Mouse (Mus musculus): ENCODE results near the gene Adora3.

The Adora3 gene

GRCm38 (mm10) chr3:105870558-105870957, at the start of gene Adora3, which contains the start of gene Tmigd3:
Adora3 (plus strand) TSS chr3:105870858.
Tmigd3 (plus strand) TSS chr3:105870903.
- no peak for DNase-seq (ENCODE audit: low spot score)

DNA sequence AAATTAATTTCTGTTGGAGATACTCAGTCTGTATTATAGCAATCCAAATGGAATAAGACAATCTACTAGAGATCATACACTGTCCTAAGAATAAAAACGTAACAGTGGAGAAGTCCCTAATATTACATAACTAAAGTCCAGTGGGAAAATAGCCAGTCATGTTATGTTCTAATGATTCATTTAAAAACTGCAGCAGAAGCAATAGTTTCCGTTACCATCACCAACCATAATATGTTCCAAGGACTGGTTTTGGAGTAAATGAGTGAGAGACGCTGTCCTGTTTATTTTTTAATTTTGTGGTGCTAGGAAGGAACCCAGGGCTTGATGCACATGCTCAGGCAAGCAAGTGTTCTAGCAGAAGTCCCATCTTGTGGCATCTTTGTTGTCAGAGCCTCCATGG, 49.2 kb upstream of the Adora3 start:
- no peak for DNase-seq (ENCODE audit: low spot score)

DNA sequence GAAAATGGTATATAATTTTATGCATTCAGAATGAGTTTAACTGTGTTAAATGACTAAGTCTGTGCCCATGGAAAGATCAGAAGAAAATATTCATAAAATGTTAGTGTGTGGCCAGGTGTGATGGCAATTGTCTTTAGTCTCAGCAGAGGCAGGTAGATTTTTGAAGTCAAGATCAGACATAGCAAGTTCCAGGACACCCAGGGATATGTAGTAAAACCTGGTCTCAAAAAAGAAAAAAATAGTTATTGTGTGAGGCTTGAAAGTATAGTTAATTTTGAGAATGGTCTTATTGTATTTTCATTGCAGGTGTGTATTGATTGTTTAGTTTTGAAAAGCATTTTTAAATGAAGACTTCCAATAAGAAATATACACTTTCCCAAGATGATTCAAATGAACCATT, 47.0 kb upstream of the Adora3 start:
- no peak for DNase-seq (ENCODE audit: low spot score)

GRCm38 (mm10) chr3:105824103-105824502, 46.6 kb upstream of the Adora3 start:
- DNase-seq (ENCODE audit: low spot score) = no peak

GRCm38 (mm10) chr3:105824704-105825103, 46.0 kb upstream of the Adora3 start:
- no peak for DNase-seq (ENCODE audit: low spot score)

GRCm38 (mm10) chr3:105825501-105826161, 45.0 kb upstream of the Adora3 start:
- no peak for DNase-seq (ENCODE audit: low spot score)

DNA sequence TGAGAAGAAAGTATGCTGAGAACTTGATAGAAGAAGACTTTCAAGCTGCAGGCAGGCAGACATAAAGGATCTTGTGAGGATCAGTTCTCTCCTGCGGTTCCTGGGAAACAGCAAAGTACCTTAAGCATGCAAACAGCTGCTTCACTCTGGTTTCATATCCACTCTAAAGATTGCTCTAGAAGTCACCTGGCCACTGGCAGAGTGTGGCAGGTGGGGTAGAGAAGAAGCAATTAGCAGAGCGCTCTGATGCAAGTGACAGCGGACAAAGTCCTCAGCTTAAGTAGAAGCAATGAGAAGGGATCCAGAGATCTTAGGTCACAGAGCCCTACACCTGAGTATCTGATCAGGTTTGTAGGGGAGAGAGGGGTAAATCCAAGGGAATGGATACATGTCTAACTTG, 39.1 kb upstream of the Adora3 start:
- no peak for DNase-seq (ENCODE audit: low spot score)

GRCm38 (mm10) chr3:105835875-105836274, 34.8 kb upstream of the Adora3 start:
- no peak for DNase-seq (ENCODE audit: low spot score)

GRCm38 (mm10) chr3:105836883-105837282, 33.8 kb upstream of the Adora3 start:
- DNase-seq (ENCODE audit: low spot score) = no peak

- no peak for DNase-seq (ENCODE audit: low spot score)
Observed at GRCm38 (mm10) chr3:105838655-105839054, 32.0 kb upstream of the Adora3 start.

GRCm38 (mm10) chr3:105839836-105840235, 30.8 kb upstream of the Adora3 start:
- no peak for DNase-seq (ENCODE audit: low spot score)

GRCm38 (mm10) chr3:105846294-105847069, 24.2 kb upstream of the Adora3 start:
- no peak for DNase-seq (ENCODE audit: low spot score)

- no peak for DNase-seq (ENCODE audit: low spot score)
Observed at GRCm38 (mm10) chr3:105853781-105854180, 16.9 kb upstream of the Adora3 start.

DNA sequence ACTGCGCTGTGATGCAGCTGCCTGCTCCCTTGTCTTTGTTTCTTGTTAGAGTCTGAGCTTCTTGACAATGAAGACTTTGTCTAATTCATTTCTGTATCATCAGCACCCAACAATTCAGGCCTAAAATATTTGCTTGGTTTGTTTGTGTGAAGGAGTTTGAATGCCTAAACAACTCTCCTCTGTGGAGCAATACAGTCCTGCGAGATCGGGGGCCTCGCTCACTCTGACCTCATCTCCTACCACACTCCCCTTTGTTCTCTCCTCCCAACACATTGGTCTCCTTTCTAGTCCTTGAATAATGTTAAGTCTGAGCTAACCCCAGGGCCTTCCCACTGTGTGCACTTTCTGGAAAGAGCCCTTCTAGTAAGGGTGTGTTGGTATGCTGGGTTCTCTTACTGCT, 15.9 kb upstream of the Adora3 start:
- no peak for DNase-seq (ENCODE audit: low spot score)

GRCm38 (mm10) chr3:105857513-105857912, 13.1 kb upstream of the Adora3 start:
- DNase-seq (ENCODE audit: low spot score) = no peak

- DNase-seq (ENCODE audit: low spot score) = no peak
Observed at GRCm38 (mm10) chr3:105861747-105862366, 8.8 kb upstream of the Adora3 start.

DNA sequence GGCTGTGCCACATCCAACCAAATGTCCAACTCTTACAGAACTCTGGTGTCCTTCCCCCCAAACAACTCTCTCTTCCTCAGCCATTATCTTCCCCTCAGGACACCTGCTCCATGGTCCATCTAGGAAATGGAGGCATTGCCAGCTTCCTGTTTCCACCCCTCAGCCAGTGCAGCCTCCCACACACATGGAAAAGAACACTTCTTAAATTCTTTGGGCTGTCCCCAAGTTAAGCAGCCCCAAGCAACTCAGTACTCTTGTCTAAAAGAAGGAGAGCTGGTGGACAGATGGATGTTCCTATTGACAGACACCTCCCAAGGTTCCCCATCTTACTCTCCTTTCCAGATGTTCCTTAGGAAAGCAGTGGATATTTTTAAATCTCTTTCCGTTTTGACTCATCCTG, 6.5 kb upstream of the Adora3 start:
- DNase-seq (ENCODE audit: low spot score) = no peak

DNA sequence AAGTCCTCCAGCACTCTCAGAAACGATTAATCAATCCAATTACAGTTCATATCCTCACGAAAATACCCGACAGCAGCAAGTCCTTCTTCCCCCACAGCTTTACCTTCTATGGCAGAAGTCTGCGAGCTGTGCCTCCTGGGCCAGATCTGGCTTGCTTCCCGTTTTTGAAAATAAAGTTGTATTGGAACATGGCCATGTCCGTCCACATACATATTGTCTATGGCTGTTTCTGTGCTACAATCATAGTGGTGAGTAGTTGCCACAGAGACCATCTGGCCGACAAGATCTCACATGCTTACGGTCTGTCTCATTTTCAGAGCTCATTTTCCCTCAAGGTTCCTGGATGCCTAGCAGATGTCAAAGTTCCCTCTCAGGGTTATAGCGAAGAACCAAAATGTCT, 5.5 kb upstream of the Adora3 start:
- DNase-seq (ENCODE audit: low spot score) = no peak

DNA sequence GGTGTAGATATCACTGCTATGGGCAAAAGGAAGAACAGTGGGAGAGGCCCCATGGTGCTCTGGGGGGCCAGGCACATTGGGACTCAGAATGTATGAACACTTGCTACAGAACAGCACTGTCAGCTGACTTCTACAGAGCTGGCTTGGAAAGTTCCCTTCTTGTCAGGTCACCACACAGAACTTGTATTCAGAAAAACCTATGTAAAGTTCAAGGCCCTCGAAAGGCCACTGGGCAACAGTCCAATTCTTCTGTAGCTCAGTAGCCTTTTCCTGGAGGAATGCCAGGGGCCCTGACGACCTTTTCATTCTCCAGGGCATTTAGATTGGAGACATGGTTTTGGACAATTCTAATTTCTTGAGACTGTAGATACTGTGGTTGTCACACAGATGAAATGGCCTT, 2.5 kb upstream of the Adora3 start:
- no peak for DNase-seq (ENCODE audit: low spot score)

DNA sequence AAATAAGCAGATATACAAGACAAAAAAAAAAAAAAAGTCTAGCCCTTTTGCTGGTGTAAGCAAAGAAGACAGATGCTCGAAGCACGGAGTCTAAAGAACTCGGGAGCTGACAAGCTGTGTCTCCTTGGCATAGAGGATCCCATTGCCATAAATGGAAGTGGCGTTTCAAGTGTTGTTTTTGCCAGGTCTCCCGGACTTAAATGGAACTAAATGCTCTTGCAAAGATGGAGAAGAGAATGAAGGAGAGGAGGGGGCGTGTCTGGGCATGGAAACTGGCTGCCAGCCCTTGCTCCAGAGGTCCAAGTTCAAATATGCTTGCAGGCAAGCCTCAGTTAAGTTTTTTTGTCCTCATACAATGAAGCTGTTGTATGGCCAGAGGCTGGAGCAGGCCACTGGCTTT, 1.4 kb downstream of the Adora3 start:
- DNase-seq (ENCODE audit: low spot score) = no peak

GRCm38 (mm10) chr3:105872579-105872978, 1.9 kb downstream of the Adora3 start:
- DNase-seq (ENCODE audit: low spot score) = no peak

DNA sequence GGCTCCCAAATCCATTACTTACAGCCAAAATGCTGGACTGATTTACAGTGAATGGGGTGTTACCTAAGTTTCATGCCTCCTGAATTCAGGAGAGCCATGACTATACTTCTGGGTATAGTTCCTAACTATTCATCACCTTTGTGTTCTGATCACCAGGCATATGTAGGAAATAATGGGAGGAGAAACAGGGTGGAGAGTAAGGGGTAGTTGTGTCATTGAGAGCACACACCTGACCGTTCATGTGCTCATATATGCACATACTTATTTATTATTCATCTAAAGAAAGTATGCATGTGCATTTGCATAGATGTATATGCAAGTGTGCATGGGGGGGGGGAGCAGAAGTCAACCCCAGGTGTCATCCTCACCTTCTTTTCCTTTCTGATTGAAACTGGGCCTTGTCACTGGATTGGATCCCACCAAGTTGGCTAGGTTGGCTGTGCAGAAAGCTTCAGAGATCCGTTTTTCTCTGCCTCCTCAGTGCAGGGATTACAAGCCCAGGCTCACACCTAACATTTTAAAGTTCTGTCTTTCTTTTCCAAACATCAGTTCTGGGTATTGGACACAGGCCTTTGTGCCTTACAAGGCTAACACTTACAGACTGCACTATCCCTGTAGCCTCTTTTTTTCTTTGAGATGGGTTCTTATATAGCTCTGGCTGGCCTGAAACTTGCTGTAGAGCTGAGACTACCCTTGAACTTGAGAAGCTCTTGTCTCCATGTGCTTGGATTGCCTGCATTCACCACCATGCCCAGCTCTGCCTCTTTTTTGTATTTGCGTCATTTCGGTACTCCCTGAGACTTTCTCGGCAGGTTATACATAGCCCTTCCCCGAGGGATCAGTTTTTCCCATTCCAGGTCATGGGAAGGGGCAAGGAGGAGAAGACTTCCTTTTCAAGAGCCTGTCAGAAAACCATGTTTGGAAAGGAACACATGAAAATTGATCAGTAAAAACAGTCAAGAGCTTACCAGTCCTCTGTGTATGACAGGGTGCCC, 3.1 kb downstream of the Adora3 start:
- DNase-seq (ENCODE audit: low spot score) = no peak

Measured in ovary, postnatal 10 days (tissue).